Mouse (Mus musculus) heart, adult 18-20 months (tissue): ENCODE measurements around the gene Mrgpra9. TPM values are rescaled to one million over a fixed set of nuclear protein-coding genes. Genes with fewer than 3 reads are reported as not detected.
"Not testable (repeated sequence)": the region's sequence is repeated elsewhere in the genome, so short reads cannot be mapped to it uniquely, and the experiment has no call there.

ENCODE experiments used
- DNase-seq, 2 experiments: peaks; one replicate each; pipeline ENCODE4 v3.0.0; 2021 to 2022; ENCODE audit warnings: mixed read lengths in 1 of 2
- long read RNA-seq, 2 experiments: library from polyadenylated mRNA; stranded (forward); transcript quantifications; one replicate each; pipeline ENCODE4 v2.0.0; 2021
- total RNA-seq, 2 experiments: library from RNA; stranded (reverse); gene quantifications; 2 replicates each; pipeline ENCODE4 v1.2.3; 2021

Gene Mrgpra9
- not detected for total RNA-seq
- long read RNA-seq, experiment 1 = 0 reads
- long read RNA-seq, experiment 2 = 0 reads

DNA sequence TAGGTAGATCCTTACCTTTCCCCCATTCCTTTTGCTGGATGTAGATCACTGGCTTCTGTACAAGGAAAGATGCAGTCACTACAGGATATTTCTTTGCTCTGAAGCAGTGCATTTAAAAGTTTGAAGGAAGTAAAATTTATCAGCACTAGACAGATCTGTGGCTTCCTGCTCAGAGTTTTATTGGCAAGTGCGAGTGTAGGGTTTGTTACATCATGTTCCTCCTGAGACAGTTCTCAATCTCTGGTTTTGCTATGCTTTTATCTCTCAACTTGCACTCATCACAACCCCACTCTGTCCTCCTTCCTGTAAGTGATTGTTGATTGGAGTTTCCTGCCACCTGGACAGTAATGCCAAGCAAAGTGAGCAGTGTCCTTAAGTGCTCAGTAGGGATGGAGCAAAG, at the start of gene Mrgpra9:
Mrgpra9 (minus strand) TSS at position 79 of the 400 bp plus-strand sequence.
- no peak for DNase-seq

DNA sequence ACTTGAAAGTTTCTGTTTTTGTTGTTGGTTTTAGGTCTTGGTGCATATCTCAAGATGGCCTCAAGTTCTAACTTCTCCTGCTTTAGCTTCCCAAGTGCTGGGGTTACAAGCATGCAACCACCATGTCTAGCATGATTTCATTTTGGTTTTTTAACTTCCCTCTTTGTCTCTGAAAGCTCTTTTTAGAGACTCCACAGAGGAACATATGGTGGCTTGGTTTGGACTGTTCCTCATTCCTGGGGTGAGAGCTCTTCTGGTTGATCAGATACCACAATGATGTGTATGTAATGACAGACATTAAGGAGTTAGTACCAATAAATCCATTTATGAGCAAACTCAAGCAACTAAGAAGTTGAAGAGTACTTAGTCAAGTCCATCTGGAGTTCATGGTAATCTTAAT, 47.0 kb upstream of the Mrgpra9 start:
- DNase-seq = not testable (repeated sequence)

DNA sequence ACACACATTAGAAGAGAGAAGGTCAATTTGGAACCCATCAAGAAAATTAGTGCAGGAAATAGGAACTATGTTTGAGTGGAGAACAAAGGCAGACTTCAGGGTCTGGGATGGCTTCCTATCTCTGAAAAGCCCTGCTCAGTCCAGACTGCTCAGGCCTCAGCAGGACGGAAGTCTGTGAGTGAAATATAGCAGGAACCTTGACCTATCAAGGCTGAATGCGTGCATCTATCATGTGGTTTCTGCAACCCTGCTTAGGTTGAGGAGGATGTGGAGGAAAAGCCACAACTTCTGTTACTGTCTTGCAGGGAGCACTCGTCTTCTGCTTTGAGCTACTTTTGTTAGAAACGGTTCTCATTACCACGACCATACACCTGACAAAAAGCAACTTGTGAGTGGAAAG, 18.9 kb upstream of the Mrgpra9 start:
- DNase-seq = not testable (repeated sequence)

DNA sequence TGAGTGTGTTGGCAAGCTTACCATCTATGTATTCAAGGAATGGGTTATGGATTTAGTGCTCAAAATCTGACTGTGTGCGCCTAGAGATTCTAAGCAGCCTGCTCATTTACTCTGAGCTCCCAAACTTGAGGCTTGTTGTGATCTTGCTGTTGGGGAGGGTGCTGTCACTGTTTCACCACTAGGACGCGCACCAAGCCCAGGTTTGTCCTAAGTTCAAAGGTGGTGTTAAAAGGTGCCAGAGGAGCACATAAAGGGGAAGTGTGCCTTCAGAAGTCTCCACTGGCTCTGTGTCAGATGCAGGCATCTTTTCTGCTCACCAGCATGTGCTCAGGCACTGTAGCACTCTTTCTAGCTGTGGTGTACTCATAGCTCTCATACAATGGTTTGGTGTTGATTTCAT, 8.0 kb downstream of the Mrgpra9 start:
- no peak for DNase-seq

DNA sequence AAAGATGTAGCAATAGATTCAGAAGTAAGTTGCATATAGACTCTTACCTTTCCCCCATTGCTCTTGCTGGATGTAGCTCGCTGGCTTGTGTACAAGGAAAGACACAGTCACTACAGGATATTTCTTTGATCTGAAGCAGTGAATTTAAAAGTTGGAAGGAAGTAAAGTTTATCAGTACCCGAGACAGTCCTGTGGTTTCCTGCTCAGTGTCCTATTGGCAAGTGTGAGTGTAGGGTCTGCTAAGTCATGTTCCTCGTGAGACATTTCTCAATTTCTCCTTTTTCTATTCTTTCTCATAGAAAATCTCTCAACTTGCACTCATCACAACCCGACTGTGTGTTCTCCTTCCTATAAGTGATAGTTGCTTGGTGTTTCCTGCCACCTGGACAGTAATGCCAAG, 47.8 kb downstream of the Mrgpra9 start, which contains the start of gene Mrgpra6:
Mrgpra6 (minus strand) TSS at position 91 of the 400 bp plus-strand sequence.
- DNase-seq = no peak

DNA sequence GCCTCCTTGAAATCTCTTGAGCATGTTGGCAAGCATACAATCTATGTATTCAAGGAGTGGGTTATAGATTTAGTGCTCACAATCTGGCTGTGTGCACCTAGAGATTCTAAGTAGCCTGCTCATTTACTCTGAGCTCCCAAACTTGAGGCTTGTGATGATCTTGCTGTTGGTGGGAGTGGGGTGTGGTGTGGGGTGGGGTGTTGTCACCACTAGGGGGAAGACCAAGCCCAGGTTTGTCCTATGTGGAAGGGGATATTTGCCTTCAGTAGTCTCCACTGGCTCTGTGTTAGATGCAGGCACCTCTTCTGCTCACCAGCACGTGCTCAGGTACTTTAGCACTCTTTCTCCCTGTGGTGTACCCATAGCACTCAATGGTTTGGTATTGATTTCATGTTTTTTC, 57.4 kb downstream of the Mrgpra9 start:
- DNase-seq = no peak

Other genes with a start within 250 kb of the Mrgpra9 start
- gene Spty2d1, start 244.4 kb downstream of the Mrgpra9 start, total RNA-seq = 1 to 10 TPM; 7.4 to 7.7 TPM
- gene Tmem86a, start 202.2 kb downstream of the Mrgpra9 start, total RNA-seq = 10 to 100 TPM; 19.7 to 20.8 TPM
- not detected for gene Ptpn5, start 119.2 kb downstream of the Mrgpra9 start, total RNA-seq
- not detected for gene Mrgpra6, start 47.9 kb downstream of the Mrgpra9 start, total RNA-seq
- not detected for gene Mrgpra1, start 101.4 kb upstream of the Mrgpra9 start, total RNA-seq
- not detected for gene Mrgpra2a, start 199.3 kb upstream of the Mrgpra9 start, total RNA-seq